Mouse (Mus musculus) urinary bladder, postnatal 25 days (tissue): ENCODE results near the gene Mau2.
A peak's percentile ranks its signal among the peaks of the same experiment; 100 is the strongest.
"Not testable (repeated sequence)": the region's sequence is repeated elsewhere in the genome, so short reads cannot be mapped to it uniquely, and the experiment has no call there.

Experiments
- DNase-seq: peaks from one replicate; pipeline ENCODE4 v3.0.0; 2022; ENCODE audit warnings: low spot score

The Mau2 gene

DNA sequence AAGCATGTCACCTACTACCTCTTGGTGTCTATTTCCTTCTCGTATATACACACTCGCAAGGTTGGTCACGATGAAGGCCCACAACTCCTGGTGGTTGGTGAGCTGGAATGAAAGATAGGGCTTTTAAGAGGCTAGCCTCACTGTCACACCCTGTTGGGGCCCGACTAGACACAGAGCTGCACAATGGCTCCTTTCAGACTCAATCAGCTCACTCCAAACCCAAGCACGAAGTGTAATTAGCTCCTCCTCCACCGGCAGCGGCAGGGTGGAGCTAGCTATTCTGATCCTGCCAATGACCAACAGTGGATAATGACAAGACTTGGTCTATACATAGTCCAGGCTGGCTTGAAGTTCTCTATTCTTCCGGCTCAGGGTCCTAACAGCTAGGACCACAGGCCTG lies 18.9 kb downstream of the Mau2 start:
- no peak for DNase-seq

DNA sequence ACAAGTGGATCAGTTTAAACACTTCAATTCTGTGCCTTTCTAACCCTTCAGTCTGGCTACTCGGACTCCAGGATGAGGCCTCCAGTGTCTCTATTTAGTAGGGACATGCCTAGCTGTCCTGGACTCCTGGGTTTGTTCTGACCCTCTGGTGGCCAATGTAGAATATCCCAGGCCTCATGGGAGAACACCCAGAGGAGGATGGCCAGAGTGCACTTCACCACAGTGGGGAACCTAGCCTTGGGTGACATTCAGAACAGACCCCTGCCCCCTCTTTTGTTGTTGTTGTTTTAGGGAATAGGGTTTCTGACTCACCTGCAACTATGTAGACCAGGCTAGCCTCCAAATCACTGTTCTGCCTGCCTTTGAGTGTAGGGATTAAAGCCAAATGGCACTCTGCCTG lies 27.5 kb downstream of the Mau2 start:
- no peak for DNase-seq

DNA sequence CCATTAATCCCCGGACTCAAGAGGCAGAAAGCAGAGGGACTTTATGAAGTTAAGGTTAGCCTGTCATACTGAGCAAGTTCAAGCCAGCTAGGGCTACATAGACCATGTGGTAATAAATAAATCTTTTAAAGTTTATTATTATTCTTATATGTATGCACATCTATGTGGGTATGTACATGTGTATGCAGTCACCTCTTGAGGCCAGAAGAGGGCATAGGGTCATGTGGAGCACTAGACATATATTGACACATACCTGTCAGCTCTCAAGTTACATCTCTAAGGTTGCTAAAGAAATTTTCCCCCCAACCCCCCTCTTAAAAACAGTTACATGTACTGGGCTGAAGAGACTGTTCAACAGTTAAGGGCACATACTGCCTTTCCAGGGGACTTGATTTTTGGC lies 29.8 kb downstream of the Mau2 start:
- DNase-seq: no peak

DNA sequence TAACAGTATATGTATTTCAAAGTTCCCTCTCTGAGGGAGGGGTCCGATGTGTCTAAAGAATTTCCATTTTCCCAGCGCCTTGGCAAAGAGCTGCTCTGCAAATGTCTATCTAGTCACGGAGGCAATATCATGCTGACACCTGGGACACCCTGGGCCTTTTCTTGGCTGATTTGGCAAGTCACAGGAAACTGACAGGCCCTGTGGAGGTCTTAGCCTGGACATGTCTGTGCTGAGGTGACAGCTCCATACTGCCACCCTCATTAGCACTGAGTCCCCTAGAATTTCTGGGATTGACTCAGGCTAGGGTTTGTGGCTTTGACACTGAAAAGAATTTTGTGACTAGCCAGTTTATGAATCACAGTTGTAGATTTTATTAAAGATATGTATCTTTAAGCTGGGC lies 30.2 kb downstream of the Mau2 start:
- DNase-seq: no peak

DNA sequence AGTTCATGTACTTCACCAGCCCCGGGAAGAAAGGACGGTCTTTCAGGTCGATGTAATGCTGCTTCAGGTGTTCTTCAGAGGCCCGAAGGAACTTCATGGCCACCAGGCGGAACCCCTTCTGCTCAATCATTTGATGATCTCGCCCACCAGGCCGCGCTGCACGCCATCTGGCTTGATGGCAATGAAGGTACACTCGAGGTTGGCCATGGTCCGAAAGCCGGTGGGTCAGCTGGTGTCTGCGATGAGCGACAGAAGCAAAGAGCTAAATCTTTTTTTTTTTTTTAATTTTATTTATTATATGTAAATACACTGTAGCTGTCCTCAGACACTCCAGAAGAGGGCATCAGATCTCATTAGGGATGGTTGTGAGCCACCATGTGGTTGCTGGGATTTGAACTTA lies 31.7 kb downstream of the Mau2 start:
- not testable (repeated sequence) for DNase-seq

DNA sequence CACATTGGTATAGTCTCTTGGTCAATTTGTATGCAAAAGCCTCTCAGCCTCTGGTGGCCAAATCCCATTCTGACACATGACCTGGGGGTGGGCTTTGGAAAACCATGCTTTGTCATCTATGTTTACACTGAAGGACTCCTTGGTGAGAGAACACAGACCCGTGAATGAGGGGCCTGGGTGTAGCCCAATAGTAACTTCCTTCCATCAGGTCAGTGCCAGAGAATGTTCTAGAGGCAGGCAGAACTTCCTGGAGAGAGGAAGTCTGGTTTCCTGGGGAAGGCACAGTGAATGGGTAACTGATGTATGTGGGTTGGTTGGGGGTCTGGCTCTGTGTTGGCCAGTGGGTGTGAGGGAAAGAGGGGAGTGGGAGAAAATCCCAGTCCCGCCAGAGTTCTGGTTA lies 37.4 kb downstream of the Mau2 start:
- DNase-seq: no peak

DNA sequence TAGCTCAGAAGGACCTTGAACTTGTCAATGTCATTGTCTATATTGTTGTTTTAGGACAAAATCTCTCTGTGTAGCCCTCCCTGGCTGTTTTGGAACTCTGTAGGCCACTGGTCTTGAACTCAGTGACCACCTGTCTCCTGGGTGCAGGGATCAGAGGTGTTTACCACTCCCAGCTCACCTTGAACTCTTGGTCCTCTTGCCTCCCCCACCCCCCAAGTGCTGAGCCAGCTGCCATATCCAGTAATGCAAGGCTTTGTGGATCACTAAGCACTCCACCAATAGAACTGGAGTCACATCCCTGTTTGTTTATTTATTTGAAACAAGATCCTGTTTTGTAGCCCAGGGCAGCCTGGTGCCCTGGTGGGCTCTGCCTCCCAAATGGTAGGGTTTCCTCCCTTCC lies 38.2 kb downstream of the Mau2 start:
- no peak for DNase-seq

DNA sequence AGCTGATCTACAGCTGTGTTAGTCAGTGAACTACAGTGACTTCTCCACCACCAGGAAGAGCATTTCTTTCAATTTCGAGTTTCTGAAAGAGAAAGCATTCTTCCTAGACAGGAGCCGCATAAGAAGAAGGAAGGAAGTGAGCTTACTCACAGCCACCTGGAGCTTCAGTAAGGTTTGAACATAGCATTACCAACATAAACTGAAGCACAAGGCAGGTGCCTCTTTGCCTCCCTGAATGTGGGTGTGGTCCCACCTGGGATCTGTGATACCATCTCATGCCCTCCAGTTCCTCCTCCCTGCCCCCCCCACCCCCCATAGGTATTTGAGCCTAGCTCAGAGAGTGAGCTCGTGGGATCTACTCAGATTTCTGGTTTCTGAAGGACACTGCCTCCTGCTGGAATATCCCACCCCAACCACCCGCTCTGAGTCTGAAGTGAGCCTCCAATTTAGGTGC lies 39.3 kb downstream of the Mau2 start:
- DNase-seq: no peak

DNA sequence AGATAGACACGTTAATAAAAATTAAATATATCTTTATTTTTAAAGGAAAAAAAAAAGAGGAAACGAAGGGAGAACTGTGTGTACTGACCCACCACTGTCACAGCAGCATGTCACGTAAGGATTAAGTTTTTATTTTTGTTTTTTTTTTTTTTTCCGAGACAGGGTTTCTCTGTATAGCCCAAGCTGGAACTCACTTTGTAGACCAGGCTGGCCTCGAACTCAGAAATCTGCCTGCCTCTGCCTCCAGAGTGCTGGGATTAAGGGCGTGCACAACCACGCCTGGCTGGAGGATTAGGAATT lies 40.7 kb downstream of the Mau2 start:
- DNase-seq: not testable (repeated sequence)

DNA sequence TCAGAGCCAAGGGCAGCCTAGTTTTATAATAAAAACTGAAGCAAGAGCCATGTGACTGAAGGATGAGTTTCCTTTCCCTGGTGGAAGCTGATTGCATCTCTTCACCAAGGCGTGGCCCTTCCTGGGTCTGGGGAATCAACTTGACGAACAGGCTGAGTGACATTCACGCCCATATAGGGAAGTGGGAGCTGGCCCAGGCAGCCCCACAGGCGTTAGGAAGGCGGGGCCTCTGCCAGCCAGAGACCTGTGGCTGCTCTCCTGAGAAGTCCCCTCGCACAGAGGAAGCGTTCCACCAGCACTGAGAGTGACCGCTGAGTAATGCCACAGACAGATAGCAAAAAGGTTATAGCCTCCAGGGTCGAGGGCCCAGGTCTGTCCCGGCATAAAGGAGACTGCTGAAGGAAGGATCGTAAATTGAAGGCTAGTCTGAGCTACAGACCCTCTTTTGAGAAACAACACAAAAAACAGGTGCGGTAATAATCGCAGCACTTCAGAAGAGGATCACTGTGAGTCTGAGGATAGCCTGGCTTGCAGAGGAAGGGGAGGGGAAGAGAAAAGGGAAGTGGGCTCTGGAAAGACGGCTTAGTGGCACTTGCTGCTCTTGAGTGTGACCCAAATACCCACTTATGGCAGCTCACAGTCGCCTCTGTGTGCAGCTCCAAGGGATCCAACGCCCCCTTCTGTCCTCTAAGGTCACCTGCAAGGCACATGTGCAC lies 41.2 kb downstream of the Mau2 start:
- DNase-seq: peak; percentile 59

DNA sequence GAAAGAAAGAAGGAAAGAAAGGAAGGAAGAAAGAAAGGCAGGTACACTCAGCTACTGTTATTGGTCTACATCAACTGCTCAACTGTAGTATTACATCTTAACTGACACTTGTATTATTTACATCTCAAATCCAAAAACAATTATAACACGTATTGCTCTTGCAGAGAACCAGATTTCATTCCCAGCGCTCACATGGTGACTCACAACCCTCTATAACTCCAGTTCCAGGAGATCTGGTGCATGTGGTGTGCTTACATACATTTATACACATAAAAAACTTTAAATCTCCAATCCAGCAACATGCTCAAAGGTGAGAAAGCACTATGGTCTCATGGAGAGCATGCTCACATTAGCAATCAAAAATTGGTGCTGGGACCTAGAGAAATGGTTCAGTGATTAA lies 42.3 kb downstream of the Mau2 start:
- DNase-seq: no peak

DNA sequence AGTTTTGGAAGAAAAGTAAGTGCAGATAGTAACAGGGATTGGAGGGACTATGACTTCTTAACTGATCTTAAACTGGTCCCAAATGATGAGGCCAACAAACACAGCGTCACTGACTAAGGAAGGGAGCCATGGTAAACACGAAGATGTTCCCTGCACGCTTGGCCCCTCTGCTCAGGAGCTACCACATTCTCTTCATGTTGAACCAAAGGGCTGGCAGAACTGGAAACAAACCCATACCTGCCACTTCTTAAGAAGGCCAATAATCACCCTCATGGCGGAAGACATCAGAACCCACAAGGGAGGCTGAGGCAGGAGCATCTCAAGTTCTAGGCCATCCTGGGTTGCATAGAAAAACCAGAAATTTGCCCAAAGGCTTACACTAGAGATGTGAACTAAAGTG lies 43.3 kb downstream of the Mau2 start:
- no peak for DNase-seq

DNA sequence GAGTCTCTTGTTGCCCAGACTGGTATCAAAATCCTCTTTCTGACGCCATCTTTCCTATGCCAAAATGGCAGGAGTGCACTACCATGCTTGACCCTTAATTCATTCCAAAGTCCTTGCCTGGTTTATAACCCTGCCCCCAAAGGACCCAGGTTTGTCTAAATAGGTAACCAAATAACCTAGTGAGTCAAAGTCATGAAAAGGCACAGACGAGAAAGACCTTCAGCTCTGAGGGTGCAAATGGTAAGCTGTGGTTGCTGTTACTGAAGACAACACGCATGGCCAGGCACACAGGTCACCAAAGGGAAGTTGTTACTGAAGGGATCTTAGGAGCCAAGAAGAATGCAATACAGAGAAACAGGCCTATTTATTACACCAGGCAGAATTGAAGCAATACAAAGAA lies 43.8 kb downstream of the Mau2 start:
- no peak for DNase-seq

DNA sequence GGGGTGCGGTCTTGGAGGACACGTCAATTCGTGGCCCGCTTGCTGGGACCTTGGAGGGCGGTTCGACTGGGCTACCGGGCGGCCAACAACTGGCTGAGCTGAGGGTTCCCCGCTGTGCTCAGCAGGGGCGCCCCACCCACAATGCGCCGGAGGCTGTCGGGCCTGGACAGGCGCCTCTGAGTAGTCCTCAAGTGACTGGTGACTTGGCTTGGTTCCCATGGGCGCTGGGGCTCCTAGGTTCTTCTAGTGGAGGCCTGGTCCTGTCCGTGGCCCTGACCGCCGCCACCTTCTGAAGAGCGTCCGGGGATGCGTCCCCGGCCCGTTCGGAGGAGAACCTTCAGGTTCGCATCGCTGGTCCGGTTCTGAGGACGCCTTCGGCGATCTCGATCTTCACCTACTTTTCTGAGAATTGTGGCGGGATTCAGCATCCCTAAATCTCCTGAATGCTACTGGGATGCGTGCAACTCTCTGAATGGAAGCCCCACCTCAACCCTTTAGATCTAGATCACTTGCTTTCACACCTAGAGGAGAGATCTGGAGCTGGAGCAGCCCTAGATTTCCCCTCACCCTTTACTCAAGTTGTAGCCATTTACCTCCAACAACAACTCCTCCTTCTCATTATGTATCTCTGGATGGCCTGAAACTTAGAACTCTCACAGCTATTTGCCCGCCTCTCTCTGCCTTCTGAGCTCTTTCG lies 45.8 kb downstream of the Mau2 start:
- DNase-seq: no peak

DNA sequence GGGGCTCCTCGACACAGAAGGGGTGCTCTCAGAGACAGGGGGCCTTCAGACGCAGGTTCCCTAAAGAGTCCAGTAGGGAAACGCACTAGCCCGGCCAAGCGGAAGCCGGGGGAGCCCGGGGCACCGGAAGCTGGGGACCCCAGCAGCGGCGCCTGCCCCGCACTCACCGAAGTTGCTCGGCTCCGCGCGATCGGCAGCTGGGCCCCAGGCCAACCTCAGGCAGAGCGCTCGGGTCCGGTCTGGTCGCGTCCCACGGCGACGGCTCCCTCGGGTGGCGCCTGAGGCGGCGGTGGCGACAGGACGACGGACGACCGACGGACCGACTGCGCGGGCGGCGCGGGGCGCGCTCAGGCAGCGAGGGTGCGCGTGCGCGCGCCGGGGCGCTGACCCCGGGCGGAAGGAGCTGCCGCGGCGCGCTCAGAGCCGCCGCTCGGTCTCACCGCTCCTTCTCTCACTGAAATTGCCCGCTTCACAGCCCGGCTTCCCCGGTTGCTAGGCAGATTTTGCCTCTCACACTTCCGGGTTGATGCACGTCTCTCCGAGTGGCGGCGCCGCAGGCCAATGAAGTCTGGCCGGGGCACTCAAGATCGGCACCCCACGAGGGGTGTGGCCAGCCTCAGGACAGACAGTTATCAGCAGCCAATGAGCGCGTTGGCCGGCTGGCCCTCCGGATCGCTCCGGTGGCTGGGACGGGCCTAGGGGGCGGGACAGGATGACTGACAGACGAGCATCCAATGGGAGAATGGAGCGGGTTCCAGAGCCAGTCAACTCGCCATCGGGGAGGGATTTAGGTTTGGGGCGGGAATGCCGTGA lies 46.6 kb downstream of the Mau2 start, which contains the start of gene Gatad2a:
Gene Gatad2a (minus strand): TSS at position 609 of the 813 bp plus-strand sequence.
- peak; percentile 99 for DNase-seq

DNA sequence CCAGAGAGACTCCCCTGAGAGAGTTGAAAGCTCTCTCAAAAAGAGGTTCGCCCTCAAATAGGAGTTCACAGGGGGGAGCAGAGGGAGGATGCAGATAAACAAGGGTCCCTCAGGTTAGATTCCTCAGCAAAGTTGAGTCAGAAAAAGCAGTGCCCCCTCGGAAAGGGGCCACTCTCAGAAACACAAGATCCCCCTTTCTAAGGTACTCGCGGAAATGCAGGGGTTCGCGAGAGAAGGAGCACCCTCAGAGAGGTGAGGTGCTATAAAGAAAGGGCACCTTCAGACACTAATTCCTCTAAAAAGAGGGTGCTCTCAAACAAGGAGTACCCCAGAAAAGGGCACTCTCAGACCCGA lies 47.1 kb downstream of the Mau2 start:
- DNase-seq: no peak

DNA sequence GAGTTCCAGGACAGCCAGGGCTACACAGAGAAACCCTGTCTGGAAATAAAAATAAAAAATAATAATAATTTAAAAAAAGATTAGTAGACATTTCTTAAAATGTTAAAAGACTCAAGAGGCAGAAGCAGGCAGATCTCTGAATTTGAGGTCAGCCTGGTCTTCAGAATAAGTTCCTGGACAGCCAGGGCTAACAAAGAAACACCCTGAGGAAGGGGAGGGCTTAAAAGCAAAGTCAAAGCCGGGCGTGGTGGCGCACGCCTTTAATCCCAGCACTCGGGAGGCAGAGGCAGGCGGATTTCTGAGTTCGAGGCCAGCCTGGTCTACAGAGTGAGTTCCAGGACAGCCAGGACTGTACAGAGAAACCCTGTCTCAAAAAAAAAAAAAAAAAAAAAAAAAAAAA lies 53.6 kb downstream of the Mau2 start:
- DNase-seq: not testable (repeated sequence)

DNA sequence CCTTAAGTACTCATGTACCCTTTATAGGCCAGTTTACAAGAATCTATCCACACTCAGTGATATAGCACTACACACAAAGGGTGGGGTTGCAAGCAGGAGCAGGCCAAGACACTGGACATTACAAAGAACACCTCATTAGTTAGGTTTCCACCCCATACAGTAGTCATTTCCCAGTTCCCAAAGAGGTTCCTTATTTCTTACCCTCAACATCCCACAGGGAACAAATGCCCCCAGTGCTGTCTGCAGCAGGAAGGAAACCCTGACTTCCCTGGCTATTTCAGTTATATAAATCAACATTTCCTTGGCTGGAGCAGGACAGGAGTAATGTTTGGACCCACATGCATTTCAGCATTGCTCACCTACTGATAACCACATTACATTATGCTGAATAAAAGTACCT lies 54.8 kb downstream of the Mau2 start:
- no peak for DNase-seq

DNA sequence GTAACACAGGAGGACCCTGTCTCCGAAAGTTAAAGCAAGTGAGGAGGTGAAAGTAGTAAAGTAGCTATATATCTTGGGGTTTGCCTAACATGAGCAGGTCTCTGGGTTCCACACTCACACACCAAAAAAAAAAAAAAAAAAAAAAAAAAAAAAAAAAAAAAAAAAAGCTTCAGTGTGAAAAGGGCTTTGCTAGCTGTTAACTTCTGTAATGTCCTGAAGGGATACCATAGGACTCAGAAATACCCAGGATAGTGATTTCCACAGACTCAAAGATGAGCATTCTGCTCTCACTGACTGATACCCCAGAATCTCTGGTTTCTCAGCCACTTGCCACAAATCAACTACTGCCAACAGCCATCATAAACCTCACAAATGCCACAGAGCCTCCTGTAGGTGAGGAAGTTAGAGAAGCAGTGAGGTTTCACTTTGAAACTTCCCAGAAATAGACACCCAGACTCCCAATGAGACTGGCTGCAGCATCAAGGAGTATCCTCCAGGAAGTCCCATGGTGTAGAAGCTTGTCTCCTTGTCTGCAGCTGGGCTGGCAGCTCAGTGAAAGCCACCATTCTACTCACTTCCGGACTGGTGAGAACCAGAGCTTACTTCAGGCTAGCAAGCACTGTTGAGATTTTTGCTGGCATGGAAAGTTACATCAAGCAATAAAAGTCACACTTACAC lies 57.5 kb downstream of the Mau2 start:
- no peak for DNase-seq

DNA sequence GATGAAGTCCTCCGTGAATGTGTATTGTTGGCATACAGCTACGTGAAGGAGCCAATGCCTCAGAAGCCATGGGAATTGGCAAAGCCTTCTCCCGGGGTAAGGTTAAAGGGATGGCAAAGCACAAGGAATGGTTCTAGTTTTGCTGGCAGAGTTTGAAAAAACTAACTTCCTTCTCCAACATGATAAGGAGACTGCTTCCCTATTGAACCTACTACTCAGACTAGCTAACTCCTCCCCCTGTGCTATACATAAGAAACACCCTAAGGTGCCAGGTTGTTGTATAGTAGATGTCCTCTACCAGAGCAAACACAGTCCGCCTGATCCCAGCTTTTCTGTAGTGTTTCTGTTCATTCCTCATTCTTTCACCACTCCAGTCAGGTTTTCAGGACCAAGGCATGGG lies 64.1 kb downstream of the Mau2 start:
- DNase-seq: no peak

DNA sequence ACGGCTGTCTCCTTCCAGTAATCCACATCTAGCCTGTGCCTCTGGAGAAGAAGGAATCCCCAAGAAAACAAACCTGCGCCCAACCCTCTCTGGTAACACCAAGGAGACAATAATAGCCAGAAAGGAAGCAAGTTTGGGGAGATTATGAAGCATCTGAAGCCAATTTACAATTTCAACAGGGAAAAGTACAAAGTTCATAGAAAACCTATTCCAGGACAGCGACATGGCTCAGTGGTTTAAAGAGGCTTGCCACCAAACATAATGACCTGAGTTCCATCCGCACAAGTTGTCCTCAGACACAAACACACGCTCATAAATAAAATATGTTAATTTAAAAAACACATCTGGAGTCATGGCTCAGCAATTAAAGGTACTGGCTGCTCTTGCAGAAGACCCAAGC lies 67.7 kb downstream of the Mau2 start:
- DNase-seq: no peak

DNA sequence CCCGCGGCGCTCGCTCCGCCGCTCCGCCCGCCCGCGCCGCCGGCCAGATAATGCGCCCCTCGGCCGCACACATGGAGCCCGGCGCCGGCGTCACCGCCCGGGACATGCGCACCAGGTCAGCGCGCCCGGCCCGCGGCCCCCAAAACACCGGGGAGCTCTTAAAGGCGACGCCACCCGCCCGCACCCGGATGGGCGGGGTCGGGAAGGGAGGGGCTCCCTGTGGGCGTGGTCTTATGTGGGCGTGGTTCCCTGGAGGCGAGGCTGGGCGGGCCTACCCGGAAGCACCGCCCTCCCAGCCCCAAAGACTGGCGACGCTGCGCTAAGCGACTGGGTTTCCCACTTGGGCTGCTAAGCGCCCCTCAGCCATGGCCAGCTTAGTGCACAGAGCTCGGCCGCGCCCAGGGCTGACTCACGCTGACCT lies 68.3 kb downstream of the Mau2 start:
- peak; percentile 98 for DNase-seq
